Mouse (Mus musculus): ENCODE measurements around the gene Gatad2b. TPM values are rescaled to one million over a fixed set of nuclear protein-coding genes. Genes with fewer than 3 reads are reported as not detected.

Gene Gatad2b
- total and polyA plus RNA-seq, 2 experiments from 2014 or later = 5.8 to 25.3 TPM

- under 1% methylated on average over 33 of the region's 68 CpGs for WGBS
- peaks cover 25% of the 10 kb centered on the region for H3K4me1 ChIP-seq (ENCODE audit: control insufficient read depth, insufficient read depth)
- no peaks in the 10 kb centered on the region for H3K9me3 ChIP-seq (replicated peaks; ENCODE audit: control insufficient read depth, low read length)
- TF ChIP-seq CTCF (IDR thresholded peaks at IDR 0.05; ENCODE audit: low read depth) = no peak
- no peak for TF ChIP-seq EP300 (IDR thresholded peaks at IDR 0.05; ENCODE audit: low read depth)
- H3K27ac ChIP-seq (ENCODE audit: low read depth) = peak overlapping the region; percentile 99
- peak overlapping the region; percentile 97 for H3K9ac ChIP-seq (replicated peaks; ENCODE audit: low read depth, low read length)
- peak overlapping the region; percentile 78 for H3K4me2 ChIP-seq (ENCODE audit: low read depth, low read length)
- peak overlapping the region; percentile 96 for H3K4me3 ChIP-seq (ENCODE audit: low read depth, low read length)
- DNase-seq (ENCODE audit: low spot score) = peak; percentile 29
- H3K27me3 ChIP-seq (ENCODE audit: control insufficient read depth, insufficient read depth, low read length) = no peaks in the 10 kb centered on the region
- no peaks in the 10 kb centered on the region; the same call in 1 of the 2 replicates for H3K36me3 ChIP-seq (replicated peaks; ENCODE audit: control insufficient read depth, insufficient read depth, low read length)
- peak; percentile 18 for ATAC-seq (ENCODE audit: insufficient read depth, low read depth)
These were observed 530 bp downstream of the Gatad2b start for GRCm38 (mm10) chr3:90293352-90294063.

- H3K36me3 ChIP-seq (replicated peaks; ENCODE audit: control insufficient read depth, insufficient read depth, low read length) = no peaks in the 10 kb centered on the region; the same call in 1 of the 2 replicates
These were observed 1.1 kb downstream of the Gatad2b start for GRCm38 (mm10) chr3:90294064-90294440.

GRCm38 (mm10) chr3:90294651-90295050, 1.7 kb downstream of the Gatad2b start:
- TF ChIP-seq EP300 (IDR thresholded peaks at IDR 0.05; ENCODE audit: low read depth) (no peak), CTCF (IDR thresholded peaks at IDR 0.05; ENCODE audit: low read depth) (no peak)
- ATAC-seq (ENCODE audit: insufficient read depth, low read depth) (no peak), DNase-seq (ENCODE audit: low spot score) (no peak)
- Histone ChIP-seq H3K27me3 (ENCODE audit: control insufficient read depth, insufficient read depth, low read length) (no peaks in the 10 kb centered on the region), H3K4me2 (ENCODE audit: low read depth, low read length) (peak overlapping the region; percentile 78), H3K9me3 (replicated peaks; ENCODE audit: control insufficient read depth, low read length) (no peaks in the 10 kb centered on the region), H3K4me1 (ENCODE audit: control insufficient read depth, insufficient read depth) (peaks cover 25% of the 10 kb centered on the region), H3K4me3 (ENCODE audit: low read depth, low read length) (peak overlapping the region; percentile 96), H3K9ac (replicated peaks; ENCODE audit: low read depth, low read length) (peak overlapping the region; percentile 97; the same call in 1 of the 2 replicates), H3K27ac (ENCODE audit: low read depth) (no peak overlapping the region; the same call in 1 of the 2 replicates), H3K36me3 (replicated peaks; ENCODE audit: control insufficient read depth, insufficient read depth, low read length) (no peaks in the 10 kb centered on the region; the same call in 1 of the 2 replicates)
- 45% methylated on average over 2 of the region's 2 CpGs for WGBS

More at GRCm38 (mm10) chr3:90294064-90294440, 1.1 kb downstream of the Gatad2b start:
- Histone ChIP-seq H3K4me1 (ENCODE audit: control insufficient read depth, insufficient read depth) (peaks cover 25% of the 10 kb centered on the region), H3K9me3 (replicated peaks; ENCODE audit: control insufficient read depth, low read length) (no peaks in the 10 kb centered on the region), H3K4me2 (ENCODE audit: low read depth, low read length) (peak overlapping the region; percentile 78), H3K4me3 (ENCODE audit: low read depth, low read length) (peak overlapping the region; percentile 96), H3K27ac (ENCODE audit: low read depth) (peak overlapping the region; percentile 99), H3K9ac (replicated peaks; ENCODE audit: low read depth, low read length) (peak overlapping the region; percentile 97), H3K27me3 (ENCODE audit: control insufficient read depth, insufficient read depth, low read length) (no peaks in the 10 kb centered on the region)
- no peak for TF ChIP-seq EP300 (IDR thresholded peaks at IDR 0.05; ENCODE audit: low read depth)
- TF ChIP-seq CTCF (IDR thresholded peaks at IDR 0.05; ENCODE audit: low read depth) = no peak
- WGBS = 4% methylated on average over 11 of the region's 11 CpGs
- no peak for ATAC-seq (ENCODE audit: insufficient read depth, low read depth)
- peak; percentile 12 for DNase-seq (ENCODE audit: low spot score)

- ATAC-seq (ENCODE audit: insufficient read depth, low read depth) (no peak), DNase-seq (ENCODE audit: low spot score) (no peak)
- no peaks in the 10 kb centered on the region for H3K27me3 ChIP-seq (ENCODE audit: control insufficient read depth, insufficient read depth, low read length)
- H3K4me1 ChIP-seq (ENCODE audit: control insufficient read depth, insufficient read depth) = peaks cover 4% of the 10 kb centered on the region; the same call in 1 of the 2 replicates
- TF ChIP-seq CTCF (IDR thresholded peaks at IDR 0.05; ENCODE audit: low read depth) (no peak), EP300 (IDR thresholded peaks at IDR 0.05; ENCODE audit: low read depth) (no peak)
- H3K4me2 ChIP-seq (ENCODE audit: low read depth, low read length) = no peak overlapping the region
- no peak overlapping the region for H3K4me3 ChIP-seq (ENCODE audit: low read depth, low read length)
- no peak overlapping the region for H3K27ac ChIP-seq (ENCODE audit: low read depth)
- 73% methylated on average over 3 of the region's 3 CpGs for WGBS
- no peak overlapping the region for H3K9ac ChIP-seq (replicated peaks; ENCODE audit: low read depth, low read length)
- no peaks in the 10 kb centered on the region for H3K36me3 ChIP-seq (replicated peaks; ENCODE audit: control insufficient read depth, insufficient read depth, low read length)
- no peaks in the 10 kb centered on the region for H3K9me3 ChIP-seq (replicated peaks; ENCODE audit: control insufficient read depth, low read length)
These were observed 12.8 kb downstream of the Gatad2b start for GRCm38 (mm10) chr3:90305801-90306200.

- H3K4me1 ChIP-seq (ENCODE audit: control insufficient read depth, insufficient read depth) = peaks cover 4% of the 10 kb centered on the region; the same call in 1 of the 2 replicates
- H3K4me3 ChIP-seq (ENCODE audit: low read depth, low read length) = no peak overlapping the region
- no peak for ATAC-seq (ENCODE audit: insufficient read depth, low read depth)
- H3K9ac ChIP-seq (replicated peaks; ENCODE audit: low read depth, low read length) = no peak overlapping the region
- H3K4me2 ChIP-seq (ENCODE audit: low read depth, low read length) = no peak overlapping the region
- H3K27ac ChIP-seq (ENCODE audit: low read depth) = no peak overlapping the region
- H3K36me3 ChIP-seq (replicated peaks; ENCODE audit: control insufficient read depth, insufficient read depth, low read length) = no peaks in the 10 kb centered on the region
- no peaks in the 10 kb centered on the region for H3K27me3 ChIP-seq (ENCODE audit: control insufficient read depth, insufficient read depth, low read length)
- TF ChIP-seq CTCF (IDR thresholded peaks at IDR 0.05; ENCODE audit: low read depth) = no peak
- H3K9me3 ChIP-seq (replicated peaks; ENCODE audit: control insufficient read depth, low read length) = no peaks in the 10 kb centered on the region
- DNase-seq (ENCODE audit: low spot score) = no peak
These were observed 16.6 kb downstream of the Gatad2b start for GRCm38 (mm10) chr3:90309589-90309988.

Measured in heart, postnatal 0 days (tissue).